Mouse (Mus musculus) midbrain, embryonic 14.5 days (tissue): Measurements from ENCODE around the gene Nostrin. TPM values are rescaled to one million over a fixed set of nuclear protein-coding genes. Genes with fewer than 3 reads are reported as not detected.

Experiments used
- ATAC-seq: fragments of 200-750 bp; cut with Nextera tagmentation; 2 replicates; pipeline ENCODE4 v1.8.0; 2017; ENCODE audit warnings: moderate number of reproducible peaks, moderate library complexity; ENCODE audit not compliant: low FRiP score, low TSS enrichment
- DNase-seq: peaks from one replicate; pipeline ENCODE4 v3.0.0-alpha.2; 2015
- H3K27ac ChIP-seq: fragments of 300-500 bp; sonication (generic); replicated peaks from 2 replicates; pipeline ENCODE4 v1.5.1; 2014; ENCODE audit warnings: mild to moderate bottlenecking, low read depth, low read length, moderate library complexity
- H3K27me3 ChIP-seq: fragments of 300-500 bp; sonication (generic); 2 replicates; pipeline ENCODE4 v1.6.1; 2014; ENCODE audit warnings: low read length, control low read depth, mixed read lengths; ENCODE audit not compliant: control insufficient read depth, insufficient read depth
- H3K36me3 ChIP-seq: fragments of 300-500 bp; sonication (generic); 2 replicates; pipeline ENCODE4 v1.6.1; 2014; ENCODE audit warnings: low read length, control low read depth; ENCODE audit not compliant: control insufficient read depth, insufficient read depth
- H3K4me1 ChIP-seq: fragments of 300-500 bp; sonication (generic); 2 replicates; pipeline ENCODE4 v1.6.1; 2014; ENCODE audit warnings: mild to moderate bottlenecking, antibody characterized with exemption, low read length, control low read depth; ENCODE audit not compliant: control insufficient read depth, insufficient read depth
- H3K4me2 ChIP-seq: fragments of 300-500 bp; sonication (generic); 2 replicates; pipeline ENCODE4 v1.6.1; 2014; ENCODE audit warnings: mild to moderate bottlenecking, low read length, moderate library complexity
- H3K4me3 ChIP-seq: fragments of 300-500 bp; sonication (generic); replicated peaks from 2 replicates; pipeline ENCODE4 v1.5.1; 2014; ENCODE audit warnings: low read depth, low read length
- H3K9ac ChIP-seq: fragments of 300-500 bp; sonication (generic); replicated peaks from 2 replicates; pipeline ENCODE4 v1.6.1; 2014; ENCODE audit warnings: mild to moderate bottlenecking, low read length, moderate library complexity
- H3K9me3 ChIP-seq: fragments of 300-500 bp; sonication (generic); 2 replicates; pipeline ENCODE4 v1.6.1; 2016; ENCODE audit warnings: low read length, control low read depth, mixed read lengths; ENCODE audit not compliant: control insufficient read depth
- WGBS: fragments of 180-500 bp; shearing (Covaris S2); extraction: QIAGEN DNeasy Blood & Tissue Kit; methylation state at CpG from one replicate; pipeline ENCODE4 v1.1.7; 2014; 5-methylcytosine and 5-hydroxymethylcytosine counted together
- polyA plus RNA-seq: library from polyadenylated mRNA; unstranded; fragments of >200 nt; fragmentation: Nextera tagmentation; extraction: Ambion mirVana; gene quantifications from 2 replicates; pipeline ENCODE4 v1.2.1, GENCODE M21; 2014

Gene Nostrin
- polyA plus RNA-seq, 1 experiment from 2014 or later: 1.4 TPM

DNA sequence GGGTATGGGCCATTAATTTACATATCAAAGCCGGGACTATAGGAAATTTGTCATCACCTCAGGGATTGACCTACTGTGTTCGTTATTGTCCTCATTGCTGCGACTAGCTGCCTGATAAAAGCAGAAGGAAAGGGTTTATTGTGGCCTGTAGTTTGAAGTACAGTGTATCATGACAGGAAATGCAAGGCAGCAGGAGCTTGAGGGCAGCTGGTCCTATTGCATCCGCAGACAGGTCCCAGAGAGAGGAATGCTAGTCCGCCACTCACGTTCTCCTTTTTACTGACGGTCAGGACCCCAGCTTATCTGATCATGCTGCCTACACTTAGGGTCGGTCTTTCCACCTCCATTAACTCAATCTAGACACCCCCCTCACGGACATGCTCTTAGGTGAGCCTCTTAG, 663 bp upstream of the Nostrin start:
- no peak for DNase-seq
- WGBS: 81% methylated on average over 9 of the region's 9 CpGs
- Histone ChIP-seq H3K27me3 (no peaks in the 10 kb centered on the region), H3K36me3 (no peaks in the 10 kb centered on the region), H3K27ac (no peak overlapping the region), H3K4me1 (no peaks in the 10 kb centered on the region), H3K4me2 (no peak overlapping the region), H3K4me3 (no peak overlapping the region), H3K9ac (no peak overlapping the region), H3K9me3 (no peaks in the 10 kb centered on the region)
- no peak for ATAC-seq

DNA sequence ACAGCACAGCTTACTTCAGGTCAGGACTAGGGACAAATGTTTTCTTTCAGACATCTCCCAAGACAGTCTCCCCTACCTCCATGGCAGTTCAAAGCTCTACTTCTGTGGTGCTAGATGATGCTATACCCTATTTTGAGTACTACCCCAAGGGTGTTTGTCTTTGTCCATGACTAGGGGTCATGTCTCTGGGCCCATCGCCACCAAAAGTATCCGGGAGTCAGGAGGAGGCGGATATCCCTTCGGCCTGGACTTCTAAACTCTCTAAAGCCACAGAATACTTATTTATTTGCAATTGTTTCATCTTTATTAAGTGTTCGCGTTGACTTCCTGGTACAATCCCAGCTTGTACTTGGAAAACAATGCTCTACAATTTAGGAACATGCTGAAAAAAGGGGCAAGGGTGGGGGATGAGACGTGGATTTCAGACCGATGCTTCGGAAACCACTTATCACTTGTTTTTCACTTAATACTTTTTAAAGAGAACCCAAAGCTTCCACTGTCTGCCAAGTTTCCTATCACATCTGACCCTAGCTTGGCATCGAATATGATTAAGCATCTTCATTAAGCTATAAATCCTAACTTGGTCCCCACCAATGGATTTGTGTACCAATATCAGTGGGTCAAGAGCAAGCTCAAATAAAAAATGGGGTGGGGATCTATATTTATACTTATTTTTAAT, 1.9 kb downstream of the Nostrin start:
- Histone ChIP-seq H3K27ac (no peak overlapping the region), H3K4me1 (no peaks in the 10 kb centered on the region), H3K9me3 (no peaks in the 10 kb centered on the region), H3K27me3 (no peaks in the 10 kb centered on the region), H3K4me2 (no peak overlapping the region), H3K9ac (no peak overlapping the region), H3K36me3 (no peaks in the 10 kb centered on the region), H3K4me3 (no peak overlapping the region)
- DNase-seq (no peak), ATAC-seq (no peak)
- WGBS: 94% methylated on average over 10 of the region's 10 CpGs

DNA sequence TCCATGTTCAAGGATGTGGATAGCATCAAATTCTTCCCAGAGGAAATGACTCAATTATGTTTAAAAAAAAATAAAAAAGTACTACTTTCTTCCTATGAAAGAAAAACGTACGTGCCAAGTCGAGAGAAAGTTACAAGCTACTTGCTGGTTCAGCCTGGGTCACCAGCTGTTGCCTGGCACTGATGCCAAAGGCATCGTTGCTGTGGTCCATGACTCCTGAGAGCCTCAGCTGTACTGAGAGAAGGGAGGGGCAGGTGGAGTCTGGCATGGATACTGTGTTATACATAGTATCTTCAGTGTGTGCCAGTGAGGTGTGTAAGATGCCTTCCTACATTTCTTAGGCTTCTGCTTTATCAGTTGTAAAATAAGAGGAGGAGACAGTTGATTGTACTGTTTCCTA, 3.2 kb downstream of the Nostrin start:
- Histone ChIP-seq H3K4me1 (no peaks in the 10 kb centered on the region), H3K27me3 (no peaks in the 10 kb centered on the region), H3K9ac (no peak overlapping the region), H3K36me3 (no peaks in the 10 kb centered on the region), H3K4me2 (no peak overlapping the region), H3K4me3 (no peak overlapping the region), H3K27ac (no peak overlapping the region), H3K9me3 (no peaks in the 10 kb centered on the region)
- WGBS: 83% methylated on average over 4 of the region's 4 CpGs
- no peak for DNase-seq
- no peak for ATAC-seq

DNA sequence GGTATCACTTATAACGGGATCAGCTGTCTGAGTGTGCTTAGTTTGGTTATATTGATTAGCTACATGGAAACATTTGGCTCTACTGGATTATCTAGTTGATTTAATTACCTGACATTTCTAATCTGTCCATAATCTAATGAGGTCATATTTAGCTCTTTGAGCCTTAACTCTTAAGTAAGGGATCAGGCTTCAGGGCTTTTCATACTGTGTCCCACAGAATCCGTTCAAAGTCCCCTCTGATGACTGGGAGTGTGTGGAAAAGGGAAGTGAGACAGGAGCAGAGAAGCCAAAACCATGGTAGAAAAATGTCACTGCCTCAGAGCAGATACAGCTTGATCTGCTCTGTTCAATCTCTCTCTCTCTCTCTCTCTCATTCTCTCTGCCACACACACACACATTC, 4.6 kb downstream of the Nostrin start:
- DNase-seq (no peak), ATAC-seq (no peak)
- H3K9me3 ChIP-seq: no peaks in the 10 kb centered on the region
- H3K27ac ChIP-seq: no peak overlapping the region
- H3K9ac ChIP-seq: no peak overlapping the region
- no peaks in the 10 kb centered on the region for H3K27me3 ChIP-seq
- no peaks in the 10 kb centered on the region for H3K4me1 ChIP-seq
- no peak overlapping the region for H3K4me2 ChIP-seq
- no peaks in the 10 kb centered on the region for H3K36me3 ChIP-seq
- WGBS: 59% methylated on average over 2 of the region's 2 CpGs
- H3K4me3 ChIP-seq: no peak overlapping the region

DNA sequence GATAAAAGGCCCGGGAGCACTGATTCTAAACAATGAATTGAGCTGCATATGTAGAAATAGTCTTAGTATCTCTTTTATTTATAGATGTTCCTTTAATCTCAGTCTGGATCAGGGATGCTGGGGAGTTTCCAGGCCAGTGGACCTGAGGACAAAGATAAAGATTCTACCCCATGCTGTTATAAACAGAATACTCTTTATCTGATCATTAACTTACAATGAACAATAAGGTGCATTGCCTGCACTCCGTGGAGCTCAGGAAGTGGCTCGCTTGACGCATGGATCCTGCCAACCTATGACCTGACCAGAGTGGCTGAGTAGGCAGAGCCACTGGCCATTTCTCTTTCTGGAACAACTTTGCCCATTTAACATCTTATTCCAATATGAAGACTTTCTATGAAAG, 5.2 kb downstream of the Nostrin start:
- no peak overlapping the region for H3K27ac ChIP-seq
- H3K4me3 ChIP-seq: no peak overlapping the region
- no peak overlapping the region for H3K4me2 ChIP-seq
- H3K9me3 ChIP-seq: no peaks in the 10 kb centered on the region
- no peak for ATAC-seq
- no peaks in the 10 kb centered on the region for H3K36me3 ChIP-seq
- DNase-seq: no peak
- H3K4me1 ChIP-seq: no peaks in the 10 kb centered on the region
- no peak overlapping the region for H3K9ac ChIP-seq
- no peaks in the 10 kb centered on the region for H3K27me3 ChIP-seq
- 72% methylated on average over 4 of the region's 4 CpGs for WGBS

DNA sequence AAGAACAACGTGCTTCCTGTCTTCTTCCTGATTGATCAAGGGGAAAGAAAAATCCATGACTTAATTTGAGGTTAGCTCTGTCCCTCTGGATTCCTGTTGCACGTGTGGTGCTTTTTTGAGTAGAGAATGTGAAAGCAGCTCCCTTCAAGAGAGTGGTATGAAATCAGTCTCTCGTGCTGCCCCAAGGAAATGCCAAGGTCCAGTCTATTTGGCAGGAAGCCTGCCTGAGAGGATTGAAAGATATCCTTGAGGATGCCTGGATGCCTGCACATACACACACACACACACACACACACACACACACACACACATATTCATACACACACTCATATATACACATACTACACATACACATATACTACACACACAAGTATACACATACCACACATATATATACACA, 13.1 kb downstream of the Nostrin start:
- no peaks in the 10 kb centered on the region for H3K36me3 ChIP-seq
- no peak overlapping the region for H3K9ac ChIP-seq
- no peaks in the 10 kb centered on the region for H3K27me3 ChIP-seq
- no peaks in the 10 kb centered on the region for H3K9me3 ChIP-seq
- no peaks in the 10 kb centered on the region for H3K4me1 ChIP-seq
- no peak overlapping the region for H3K27ac ChIP-seq
- no peak for DNase-seq
- H3K4me3 ChIP-seq: no peak overlapping the region
- WGBS: 70% methylated on average over 3 of the region's 3 CpGs
- no peak overlapping the region for H3K4me2 ChIP-seq
- ATAC-seq: no peak

DNA sequence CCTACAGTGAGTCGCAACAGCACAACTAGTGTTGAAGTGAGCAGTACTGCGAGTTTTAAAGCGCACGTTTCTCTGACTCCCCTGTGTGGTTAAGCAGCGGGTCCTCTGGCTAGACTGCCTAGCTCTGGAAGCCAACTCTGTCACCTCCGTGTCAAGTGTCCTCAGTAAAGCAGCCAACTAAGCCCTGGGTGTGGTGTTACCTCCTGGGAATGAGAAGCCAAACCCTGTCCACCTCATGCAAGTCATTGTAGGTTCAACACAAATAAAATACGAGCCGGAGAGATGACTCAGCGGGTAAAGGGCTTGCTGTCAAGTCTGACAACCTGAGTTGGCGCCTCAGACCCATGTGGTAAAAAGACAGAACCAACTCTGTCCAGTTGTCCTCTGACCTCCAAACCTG, 13.6 kb downstream of the Nostrin start:
- ATAC-seq: no peak
- 91% methylated on average over 10 of the region's 10 CpGs for WGBS

DNA sequence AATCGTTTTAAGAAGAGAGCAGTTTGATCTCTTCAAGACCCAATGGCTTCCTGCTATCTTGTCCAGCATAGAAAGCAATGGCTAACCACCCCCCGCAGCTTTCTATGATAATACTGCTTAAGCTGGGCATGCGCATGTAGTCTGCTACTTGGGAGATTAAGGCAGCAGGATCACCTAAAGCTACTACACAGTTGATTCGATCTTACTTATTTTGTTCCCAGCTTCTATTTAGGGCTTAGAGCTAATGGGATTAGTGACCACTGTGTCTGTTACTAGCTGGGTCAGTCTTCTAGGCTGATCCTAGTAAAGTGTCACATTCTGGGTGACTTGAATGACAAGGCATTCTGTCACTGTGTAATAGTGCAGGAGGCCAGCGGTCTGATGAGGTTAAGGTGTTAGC, 15.2 kb downstream of the Nostrin start:
- Histone ChIP-seq H3K4me2 (no peak overlapping the region), H3K36me3 (no peaks in the 10 kb centered on the region), H3K4me3 (no peak overlapping the region), H3K4me1 (no peaks in the 10 kb centered on the region), H3K27me3 (no peaks in the 10 kb centered on the region), H3K9ac (no peak overlapping the region), H3K9me3 (no peaks in the 10 kb centered on the region), H3K27ac (no peak overlapping the region)
- ATAC-seq (no peak), DNase-seq (peak; percentile 33)
- WGBS: 21% methylated on average over 5 of the region's 5 CpGs

More for the DNA sequence above, 13.6 kb downstream of the Nostrin start:
- H3K4me3 ChIP-seq: no peak overlapping the region
- H3K9ac ChIP-seq: no peak overlapping the region
- H3K9me3 ChIP-seq: no peaks in the 10 kb centered on the region
- H3K4me1 ChIP-seq: no peaks in the 10 kb centered on the region
- no peaks in the 10 kb centered on the region for H3K36me3 ChIP-seq
- no peak for DNase-seq
- no peaks in the 10 kb centered on the region for H3K27me3 ChIP-seq
- no peak overlapping the region for H3K27ac ChIP-seq
- no peak overlapping the region for H3K4me2 ChIP-seq

DNA sequence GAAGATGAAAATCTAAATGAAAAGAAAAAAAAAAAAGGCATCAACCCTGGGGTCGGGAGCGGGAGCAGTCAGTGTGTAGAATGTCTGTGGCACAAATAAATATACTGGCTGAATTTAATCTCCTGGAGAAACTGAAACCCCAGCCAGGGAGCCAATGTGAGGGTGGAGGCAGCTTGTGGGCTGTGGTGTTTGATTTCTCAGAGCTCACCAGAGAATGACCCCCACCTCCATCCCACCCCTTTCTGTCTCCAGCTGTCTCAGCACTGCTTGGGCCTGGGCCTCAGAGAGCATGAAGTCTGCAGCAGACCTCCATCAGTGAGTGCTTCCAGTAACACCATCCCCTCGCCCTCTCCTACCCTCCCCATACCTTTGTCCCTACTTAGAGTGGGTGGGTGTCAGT, 20.3 kb downstream of the Nostrin start:
- Histone ChIP-seq H3K9ac (no peak overlapping the region), H3K27me3 (no peaks in the 10 kb centered on the region), H3K36me3 (no peaks in the 10 kb centered on the region), H3K4me1 (no peaks in the 10 kb centered on the region), H3K4me2 (no peak overlapping the region), H3K27ac (no peak overlapping the region), H3K4me3 (no peak overlapping the region), H3K9me3 (no peaks in the 10 kb centered on the region)
- ATAC-seq (no peak), DNase-seq (no peak)
- whole genome bisulfite sequencing: 63% methylated on average over 3 of the region's 3 CpGs
